Mouse (Mus musculus) lung, adult 2 months (tissue): ENCODE data around the gene Lce3f.

Source experiments
- CTCF ChIP-seq: fragments of 200-500 bp; IDR thresholded peaks from 2 replicates; pipeline ENCODE4 v1.5.1; 2011; ENCODE audit warnings: mild to moderate bottlenecking, low read length, control low read depth; ENCODE audit not compliant: insufficient read depth
- POLR2A ChIP-seq: fragments of 200-500 bp; IDR thresholded peaks from 2 replicates; pipeline ENCODE4 v1.6.1; 2011; ENCODE audit warnings: low read depth, mild to moderate bottlenecking, control low read depth, low read length, borderline replicate concordance; ENCODE audit errors: extremely low read depth

DNA sequence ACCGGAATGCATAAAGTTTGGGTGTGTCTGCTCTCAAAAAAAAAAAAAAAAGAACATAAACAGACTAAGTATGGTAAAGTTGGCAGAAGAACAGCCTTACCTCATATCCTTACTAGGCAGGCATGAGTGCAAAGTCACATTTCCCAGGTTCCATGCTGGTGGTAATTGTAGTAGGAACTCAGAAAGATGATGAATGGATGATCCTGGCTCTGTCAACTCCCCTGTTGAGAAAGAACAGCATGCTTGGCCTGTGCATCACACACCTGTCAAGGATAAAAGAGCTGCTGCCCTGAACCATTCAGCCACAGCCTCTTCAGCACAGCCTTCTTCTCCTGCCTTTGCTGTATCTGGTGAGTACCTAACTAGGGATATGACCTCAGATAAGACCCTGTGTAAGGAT lies 47.8 kb upstream of the Lce3f start, which contains the start of gene Lce3c:
- TF ChIP-seq CTCF, result no peak
- no peak for TF ChIP-seq POLR2A
